Mouse (Mus musculus) heart, embryonic 14.5 days (tissue): Measurements from ENCODE around the gene Pdzd4. TPM values are rescaled to one million over a fixed set of nuclear protein-coding genes. Genes with fewer than 3 reads are reported as not detected.

Experiments
- ATAC-seq: fragments of 200-750 bp; cut with Nextera tagmentation; 2 replicates; pipeline ENCODE4 v1.8.0; 2017; ENCODE audit warnings: low read depth, moderate TSS enrichment; ENCODE audit not compliant: insufficient number of reproducible peaks, insufficient read depth, low FRiP score
- H3K27ac ChIP-seq, 2 experiments: fragments of 200-500 bp in 1 of 2; fragments of 300-500 bp in 1 of 2; sonication (generic) in 1 of 2; replicated peaks in 1 of 2; 2 replicates each; pipeline ENCODE4 v1.5.1; 2012 to 2014; ENCODE audit warnings: low read depth in 2 of 2, low read length in 2 of 2, control low read depth in 1 of 2, mild to moderate bottlenecking in 1 of 2, mixed read lengths in 1 of 2; ENCODE audit not compliant: control insufficient read depth in 1 of 2, insufficient read depth in 1 of 2
- H3K27me3 ChIP-seq: fragments of 300-500 bp; sonication (generic); 2 replicates; pipeline ENCODE4 v1.6.1; 2014; ENCODE audit warnings: mild to moderate bottlenecking, low read length, control low read depth; ENCODE audit not compliant: control insufficient read depth, insufficient read depth
- H3K36me3 ChIP-seq: fragments of 300-500 bp; sonication (generic); 2 replicates; pipeline ENCODE4 v1.6.1; 2014; ENCODE audit warnings: mild to moderate bottlenecking, control low read depth, low read length, mixed read lengths; ENCODE audit not compliant: control insufficient read depth, insufficient read depth
- H3K4me1 ChIP-seq, 2 experiments: fragments of 200-500 bp in 1 of 2; fragments of 300-500 bp in 1 of 2; sonication (generic) in 1 of 2; 2 replicates each; pipeline ENCODE4 v1.6.1; 2012 to 2014; ENCODE audit warnings: low read length in 2 of 2, control low read depth in 1 of 2, mixed read lengths in 1 of 2; ENCODE audit not compliant: control insufficient read depth in 2 of 2, insufficient read depth in 2 of 2
- H3K4me2 ChIP-seq: fragments of 300-500 bp; sonication (generic); 2 replicates; pipeline ENCODE4 v1.6.1; 2014; ENCODE audit warnings: mild to moderate bottlenecking, low read length
- H3K4me3 ChIP-seq, 2 experiments: fragments of 200-500 bp in 1 of 2; fragments of 300-500 bp in 1 of 2; sonication (generic) in 1 of 2; 2 replicates each; pipeline ENCODE4 v1.5.1; 2012 to 2014; ENCODE audit warnings: low read length in 2 of 2, mild to moderate bottlenecking in 2 of 2, control low read depth in 1 of 2, low read depth in 1 of 2, moderate library complexity in 1 of 2; ENCODE audit not compliant: control insufficient read depth in 1 of 2, insufficient read depth in 1 of 2
- H3K9ac ChIP-seq: fragments of 300-500 bp; sonication (generic); 2 replicates; pipeline ENCODE4 v1.6.1; 2014; ENCODE audit warnings: mild to moderate bottlenecking, low read length
- H3K9me3 ChIP-seq: fragments of 300-500 bp; sonication (generic); 2 replicates; pipeline ENCODE4 v1.6.1; 2016; ENCODE audit warnings: low read length, control low read depth; ENCODE audit not compliant: control insufficient read depth
- WGBS: fragments of 180-500 bp; shearing (Covaris S2); extraction: QIAGEN DNeasy Blood & Tissue Kit; methylation state at CpG from one replicate; pipeline ENCODE4 v1.1.7; 2014; 5-methylcytosine and 5-hydroxymethylcytosine counted together
- polyA plus RNA-seq: library from polyadenylated mRNA; unstranded; fragments of >200 nt; fragmentation: Nextera tagmentation; extraction: Ambion mirVana; gene quantifications from 2 replicates; pipeline ENCODE4 v1.2.1, GENCODE M21; 2014

The Pdzd4 gene
- polyA plus RNA-seq, 1 experiment from 2014 or later: 0.42 TPM

- H3K4me1 ChIP-seq: no peaks in the 10 kb centered on the region; a peak in 1 of 4 replicates
- peak within 1 kb of the TSS; percentile 85 for H3K9ac ChIP-seq
- 11% methylated on average over 46 of the region's 52 CpGs for WGBS
- peak within 1 kb of the TSS; percentile 93 to 96 for H3K27ac ChIP-seq
- no peaks in the 10 kb centered on the region for H3K9me3 ChIP-seq
- peak within 1 kb of the TSS; percentile 72 for H3K4me2 ChIP-seq
- H3K4me3 ChIP-seq: peak within 1 kb of the TSS; percentile 60 to 75
- peak; percentile 96 for ATAC-seq
- no peaks in the 10 kb centered on the region for H3K27me3 ChIP-seq
- H3K36me3 ChIP-seq: peaks cover 32% of the 10 kb centered on the region
These were observed 38.2 kb downstream of the Pdzd4 start, which contains the start of the genes Idh3g and Ssr4 for GRCm38 (mm10) chrX:73786364-73787224. Gene Idh3g, minus strand, starts transcription at chrX:73786897. Gene Ssr4, plus strand, starts transcription at chrX:73787028.

- no peaks in the 10 kb centered on the region for H3K9me3 ChIP-seq
- peaks cover 32% of the 10 kb centered on the region for H3K36me3 ChIP-seq
- H3K4me3 ChIP-seq: peak overlapping the region; percentile 60 to 75
- peak overlapping the region; percentile 85 for H3K9ac ChIP-seq
- no peak for ATAC-seq
- H3K4me2 ChIP-seq: peak overlapping the region; percentile 72
- H3K4me1 ChIP-seq: no peaks in the 10 kb centered on the region; a peak in 1 of 4 replicates
- H3K27me3 ChIP-seq: no peaks in the 10 kb centered on the region
- H3K27ac ChIP-seq: peak overlapping the region; percentile 93 to 96
These were observed 39.1 kb downstream of the Pdzd4 start for GRCm38 (mm10) chrX:73785666-73786065.

- no peak for ATAC-seq
- no peaks in the 10 kb centered on the region for H3K27me3 ChIP-seq
- no peak overlapping the region for H3K9ac ChIP-seq
- H3K4me3 ChIP-seq: no peak overlapping the region
- no peak overlapping the region for H3K27ac ChIP-seq
- no peaks in the 10 kb centered on the region; a peak in 1 of 4 replicates for H3K4me1 ChIP-seq
- H3K9me3 ChIP-seq: no peaks in the 10 kb centered on the region
- H3K4me2 ChIP-seq: no peak overlapping the region
- H3K36me3 ChIP-seq: peaks cover 51% of the 10 kb centered on the region
- WGBS: 76% methylated on average over 3 of the region's 3 CpGs
These were observed 42.5 kb downstream of the Pdzd4 start for GRCm38 (mm10) chrX:73782227-73782626.

GRCm38 (mm10) chrX:73774802-73775483 lies 49.8 kb downstream of the Pdzd4 start:
- Histone ChIP-seq H3K4me1 (peaks cover 0 to 6% of the 10 kb centered on the region in 2 experiments; a peak in 1 of 4 replicates), H3K27me3 (no peaks in the 10 kb centered on the region), H3K4me3 (peak overlapping the region; percentile 42 to 50), H3K4me2 (peak overlapping the region; percentile 63), H3K27ac (peak overlapping the region; percentile 96 to 97), H3K36me3 (peaks cover 44% of the 10 kb centered on the region), H3K9ac (peak overlapping the region; percentile 80), H3K9me3 (no peaks in the 10 kb centered on the region)
- ATAC-seq: peak; percentile 77
- 56% methylated on average over 10 of the region's 10 CpGs for WGBS

GRCm38 (mm10) chrX:73774168-73774760 lies 50.5 kb downstream of the Pdzd4 start, which contains the start of gene Srpk3:
Gene Srpk3, plus strand, starts transcription at chrX:73774405.
- H3K4me3 ChIP-seq: peak within 1 kb of the TSS; percentile 42 to 50
- peak within 1 kb of the TSS; percentile 96 to 97 for H3K27ac ChIP-seq
- peaks cover 0 to 6% of the 10 kb centered on the region in 2 experiments; a peak in 1 of 4 replicates for H3K4me1 ChIP-seq
- no peaks in the 10 kb centered on the region for H3K27me3 ChIP-seq
- 36% methylated on average over 9 of the region's 9 CpGs for WGBS
- peaks cover 37% of the 10 kb centered on the region for H3K36me3 ChIP-seq
- ATAC-seq: peak; percentile 77
- no peaks in the 10 kb centered on the region for H3K9me3 ChIP-seq
- H3K4me2 ChIP-seq: peak within 1 kb of the TSS; percentile 63
- peak within 1 kb of the TSS; percentile 80 for H3K9ac ChIP-seq

GRCm38 (mm10) chrX:73767267-73767666 lies 57.5 kb downstream of the Pdzd4 start:
- WGBS: 51% methylated on average over 9 of the region's 9 CpGs
- Histone ChIP-seq H3K27me3 (no peaks in the 10 kb centered on the region), H3K4me1 (peaks cover 4% of the 10 kb centered on the region in 2 experiments; a peak in 1 of 4 replicates), H3K36me3 (no peaks in the 10 kb centered on the region), H3K4me2 (no peak overlapping the region), H3K9me3 (no peaks in the 10 kb centered on the region), H3K4me3 (no peak overlapping the region), H3K27ac (no peak overlapping the region), H3K9ac (no peak overlapping the region)
- ATAC-seq: no peak

- H3K4me3 ChIP-seq: no peak overlapping the region
- peaks cover 4% of the 10 kb centered on the region in 2 experiments; a peak in 1 of 4 replicates for H3K4me1 ChIP-seq
- H3K9me3 ChIP-seq: no peaks in the 10 kb centered on the region
- no peaks in the 10 kb centered on the region for H3K27me3 ChIP-seq
- H3K27ac ChIP-seq: peak overlapping the region in 1 of 2 experiments; percentile 13; a peak in 1 of 4 replicates
- H3K9ac ChIP-seq: no peak overlapping the region
- H3K36me3 ChIP-seq: no peaks in the 10 kb centered on the region
- 48% methylated on average over 1 of the region's 1 CpGs for WGBS
- no peak overlapping the region for H3K4me2 ChIP-seq
- peak; percentile 47; the same call in 1 of the 2 replicates for ATAC-seq
These were observed 59.5 kb downstream of the Pdzd4 start for GRCm38 (mm10) chrX:73765311-73765710.
